Mouse (Mus musculus) monocyte, adult 2 months (primary cell): ENCODE measurements around the gene Cacng7.

Experiments
- DNase-seq, 2 experiments: peaks; one replicate each; pipeline ENCODE4 v3.0.0; 2022; ENCODE audit warnings: low spot score in 2 of 2, low read depth in 1 of 2

The Cacng7 gene

DNA sequence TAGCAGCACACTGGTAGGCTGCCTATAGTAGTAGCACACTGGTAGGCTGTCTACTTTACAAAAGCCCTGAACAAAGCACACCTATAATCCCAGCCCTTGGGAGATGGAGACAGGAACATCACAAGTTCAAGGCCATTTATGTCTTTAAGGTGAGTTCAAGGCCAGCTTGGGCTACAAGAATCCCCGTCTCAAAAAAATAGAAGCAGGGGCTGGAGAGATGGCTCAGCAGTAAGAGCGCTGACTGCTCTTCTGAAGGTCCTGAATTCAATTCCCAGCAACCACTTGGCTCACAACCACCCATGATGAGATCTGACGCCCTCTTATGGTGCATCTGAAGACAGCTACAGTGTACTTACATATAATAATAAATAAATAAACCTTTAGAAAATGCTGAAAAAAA lies 12.5 kb downstream of the Cacng7 start:
- DNase-seq, result no peak

DNA sequence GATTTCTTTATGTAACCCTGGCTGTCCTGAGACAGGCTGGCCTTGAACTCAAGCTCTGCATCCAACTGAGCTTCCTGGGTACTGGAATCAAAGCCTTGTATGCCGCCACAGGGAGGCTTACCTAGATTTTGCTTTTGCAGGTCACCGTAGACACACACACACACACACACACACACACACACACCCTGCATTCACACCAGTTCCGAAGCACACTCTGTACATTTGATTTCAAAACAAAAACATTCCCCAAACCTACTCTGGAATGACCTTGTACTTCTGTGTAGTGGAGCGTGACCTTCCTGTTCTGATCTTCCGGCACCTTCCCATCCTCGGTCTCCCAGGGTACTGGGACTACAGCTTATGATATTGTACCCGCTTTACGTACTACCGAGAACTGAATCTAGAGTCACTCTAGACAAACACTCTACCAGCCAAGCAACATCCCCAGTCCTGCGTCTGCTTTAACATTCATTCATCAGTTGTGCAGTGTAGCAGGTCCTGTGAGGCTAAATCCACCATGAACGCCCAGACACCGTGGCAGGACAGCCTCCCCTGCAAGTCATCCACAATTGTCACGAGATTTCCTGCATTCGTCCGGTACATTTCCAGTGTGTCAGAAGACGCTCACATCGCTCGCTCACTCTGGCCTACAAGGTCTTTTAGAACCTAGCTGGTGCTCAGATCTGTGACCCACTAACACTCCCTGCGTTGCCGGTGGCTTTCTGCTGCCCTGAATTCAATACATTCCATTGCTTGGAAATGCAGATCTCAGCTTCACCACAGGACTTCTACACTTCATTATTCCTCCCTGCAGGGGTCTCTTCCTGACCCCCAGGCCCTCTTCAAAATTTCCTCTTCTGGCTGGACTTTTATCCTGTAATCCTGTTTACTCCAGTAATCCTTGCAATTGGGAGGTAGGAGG lies 14.9 kb downstream of the Cacng7 start:
- no peak for DNase-seq

DNA sequence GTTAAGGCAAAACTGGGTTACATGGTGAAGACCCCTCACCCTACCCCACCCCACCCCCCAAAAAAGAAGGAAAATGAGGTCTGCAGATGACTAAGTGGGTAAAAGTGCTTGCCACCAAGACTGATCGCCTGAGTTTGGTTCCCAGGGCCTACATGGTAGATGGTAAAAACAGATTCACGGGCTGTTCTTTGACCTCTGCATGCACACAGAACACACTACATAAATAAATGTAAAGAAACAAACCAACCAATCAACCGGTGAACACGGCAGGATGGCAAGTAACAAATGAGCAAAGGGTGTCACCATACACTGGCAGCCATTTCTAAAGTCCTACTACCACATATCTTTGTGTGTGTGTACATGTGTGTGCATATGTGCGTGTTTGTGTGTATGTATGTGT lies 15.6 kb downstream of the Cacng7 start:
- DNase-seq, result no peak

DNA sequence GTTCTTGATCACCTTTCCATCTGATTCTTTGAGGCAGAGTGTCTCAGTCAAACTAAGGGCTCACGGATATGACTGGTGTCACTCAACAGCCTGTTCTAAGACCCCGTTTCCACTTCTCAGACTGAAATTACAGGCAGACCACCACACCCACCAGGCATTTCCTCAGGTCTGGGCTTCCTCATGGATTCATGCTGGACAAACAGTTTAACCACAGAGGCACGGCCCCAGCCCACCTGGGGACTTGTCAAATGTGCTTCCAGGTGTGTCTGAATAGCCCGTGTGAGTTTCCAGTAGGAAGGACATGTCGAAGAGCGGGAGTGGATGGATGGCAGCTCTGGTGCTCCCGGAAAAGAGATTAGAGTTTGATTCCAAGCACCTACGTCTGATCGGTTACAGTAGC lies 17.0 kb downstream of the Cacng7 start:
- no peak for DNase-seq

DNA sequence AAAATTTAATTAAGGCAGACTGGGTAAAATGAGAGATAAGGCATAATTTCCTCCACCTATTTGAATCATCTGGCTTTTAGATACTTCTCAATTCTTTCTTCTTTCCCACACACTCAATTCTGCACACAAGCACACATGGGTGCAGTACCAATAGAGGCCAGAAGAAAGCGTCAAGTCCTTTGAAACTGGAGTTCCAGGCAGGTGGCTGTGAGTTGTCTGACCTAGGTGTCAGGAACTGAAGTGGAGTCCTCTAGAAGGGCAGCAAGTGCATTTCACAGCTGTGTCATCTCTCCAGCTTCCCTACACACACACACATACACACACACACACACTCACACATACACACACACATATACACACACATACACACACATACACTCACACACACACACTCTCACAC lies 18.8 kb downstream of the Cacng7 start:
- no peak for DNase-seq

DNA sequence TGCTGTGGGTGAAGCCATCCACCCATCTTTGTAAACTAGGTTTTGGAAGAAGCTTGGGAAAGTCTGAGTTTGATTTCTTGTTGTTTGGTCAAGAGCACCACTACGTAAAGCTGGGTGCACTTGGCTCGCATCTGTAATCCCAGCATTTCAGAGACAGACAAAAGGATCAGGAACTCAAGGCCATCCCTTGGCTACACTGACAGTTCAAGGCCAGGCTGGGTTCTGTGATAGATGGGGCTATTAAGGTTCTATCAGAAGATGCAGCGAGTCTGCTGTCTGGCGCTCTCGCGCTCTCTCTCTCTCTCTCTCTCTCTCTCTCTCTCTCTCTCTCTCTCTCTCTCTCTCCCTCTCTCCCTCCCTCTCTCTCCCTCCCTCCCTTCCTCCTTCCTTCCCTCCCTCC lies 22.1 kb downstream of the Cacng7 start:
- DNase-seq, result no peak

DNA sequence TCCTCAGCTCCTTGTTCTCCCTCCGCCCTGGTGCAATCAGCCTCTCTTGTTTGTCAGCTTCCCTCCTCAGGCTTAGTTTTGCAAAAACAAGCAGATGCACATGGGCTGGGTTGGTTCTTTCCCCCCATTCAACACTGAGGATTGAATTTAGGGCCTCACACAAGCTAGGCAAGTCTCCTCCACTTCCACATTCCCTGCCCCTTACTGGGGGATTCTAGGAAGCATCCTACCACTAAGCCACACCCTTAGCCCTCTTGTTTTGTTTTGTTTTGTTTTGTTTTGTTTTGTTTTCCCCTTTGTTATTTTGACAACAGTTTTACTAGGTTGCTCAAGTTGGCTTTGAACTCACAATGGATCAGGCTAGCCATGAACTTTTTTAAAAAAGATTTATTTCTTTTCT lies 27.9 kb downstream of the Cacng7 start:
- no peak for DNase-seq

DNA sequence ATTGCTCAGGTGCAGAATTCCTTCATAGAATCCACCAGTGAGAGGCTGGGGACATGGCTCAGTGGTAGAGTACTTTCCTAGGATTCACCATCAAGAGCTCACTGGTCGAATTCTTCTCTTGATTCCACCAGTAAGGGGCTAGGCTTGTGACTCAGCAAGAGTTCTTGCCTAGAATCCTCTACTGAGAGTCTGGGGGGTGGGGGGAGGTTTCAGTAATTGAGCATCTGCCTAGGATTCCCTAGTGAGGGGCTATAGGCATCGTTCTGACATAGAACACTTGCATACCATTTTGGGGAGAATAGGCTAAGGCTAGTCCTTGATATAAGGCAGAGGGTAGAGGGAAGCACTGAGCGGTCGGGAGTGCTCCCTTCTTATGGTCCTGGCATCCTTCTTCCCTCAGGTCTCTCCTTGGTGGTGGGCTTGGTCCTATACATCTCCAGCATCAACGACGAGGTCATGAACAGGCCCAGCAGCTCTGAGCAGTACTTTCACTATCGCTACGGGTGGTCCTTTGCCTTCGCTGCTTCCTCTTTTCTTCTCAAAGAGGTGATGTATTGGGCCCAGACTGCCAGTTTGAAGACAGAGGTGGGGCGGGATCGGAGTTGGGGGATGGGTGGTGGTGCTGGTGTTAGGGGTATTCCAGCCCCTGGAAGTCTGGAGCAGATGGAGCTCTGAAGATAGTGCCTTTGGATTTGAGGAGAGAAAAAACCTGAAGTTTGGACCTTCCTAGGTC lies 33.0 kb downstream of the Cacng7 start:
- DNase-seq, result no peak

DNA sequence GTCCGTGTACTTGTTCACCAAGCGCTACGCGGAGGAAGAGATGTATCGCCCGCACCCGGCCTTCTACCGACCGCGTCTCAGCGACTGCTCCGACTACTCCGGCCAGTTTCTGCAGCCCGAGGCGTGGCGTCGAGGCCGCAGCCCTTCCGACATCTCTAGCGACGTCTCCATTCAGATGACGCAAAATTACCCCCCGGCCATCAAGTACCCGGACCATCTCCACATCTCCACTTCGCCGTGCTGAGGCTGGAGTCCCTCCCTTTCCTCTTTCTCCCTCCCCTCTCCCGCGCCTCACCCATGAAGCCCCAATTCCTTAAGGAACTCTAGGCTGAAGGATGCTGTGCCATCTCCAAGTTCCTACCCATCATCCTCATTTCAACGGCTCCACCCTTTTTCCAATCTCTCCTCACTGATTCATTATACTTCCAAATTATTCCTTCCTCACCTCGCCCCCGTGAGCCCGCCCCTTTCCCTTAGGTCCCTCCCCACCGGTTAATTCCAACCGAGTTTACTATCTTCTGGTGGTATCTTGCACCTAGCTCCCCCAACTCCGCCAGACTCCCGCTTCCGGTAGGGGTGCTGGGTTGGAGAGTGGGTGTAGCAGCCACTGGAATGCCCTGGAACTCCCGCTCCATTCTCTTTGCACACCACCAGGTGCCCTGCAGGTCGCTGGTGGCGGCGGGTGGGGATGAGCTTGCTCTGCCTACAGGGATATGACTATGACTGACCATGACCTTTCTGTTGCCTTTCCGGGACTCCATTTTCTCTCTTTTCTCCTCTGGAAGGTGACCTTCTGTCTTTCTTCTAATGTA lies 34.2 kb downstream of the Cacng7 start:
- no peak for DNase-seq

DNA sequence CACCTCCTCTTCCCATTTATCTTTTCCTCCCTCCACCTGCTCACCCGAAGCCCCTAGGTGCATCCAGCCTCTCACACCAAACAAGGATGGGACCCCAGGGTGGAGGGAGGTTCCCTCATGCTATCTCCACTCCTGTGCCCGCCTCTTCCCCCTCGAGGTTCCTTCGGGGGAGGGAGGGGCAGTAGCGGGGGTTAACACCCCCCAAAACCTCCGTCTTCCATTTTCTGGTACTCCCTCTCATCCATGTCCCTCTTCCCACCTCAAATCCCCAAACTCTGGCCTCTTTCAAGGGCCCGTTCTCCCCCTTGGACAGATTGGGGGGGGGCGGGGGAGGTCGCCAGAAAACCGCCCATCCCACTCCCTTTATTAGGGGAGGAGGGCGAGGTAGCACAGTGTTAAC lies 34.8 kb downstream of the Cacng7 start:
- no peak for DNase-seq

DNA sequence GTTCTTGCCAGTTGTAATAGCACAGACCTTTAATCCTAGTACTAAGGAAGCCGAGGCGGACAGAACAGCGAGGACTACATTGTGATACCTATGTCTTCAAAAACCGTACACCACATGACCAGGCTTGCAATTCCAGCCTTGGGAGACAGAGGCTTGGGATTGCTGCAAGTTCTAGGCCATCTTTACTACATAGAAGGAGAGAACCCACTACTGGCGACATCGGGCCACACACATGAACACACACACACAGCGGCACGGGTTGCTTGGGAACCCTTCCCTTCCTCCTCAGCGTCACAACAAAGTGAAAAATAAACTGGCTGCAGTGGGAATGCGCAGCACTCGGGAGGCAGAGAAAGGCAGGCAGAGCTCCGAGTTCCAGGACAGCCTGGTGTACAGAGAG lies 35.6 kb downstream of the Cacng7 start:
- no peak for DNase-seq

DNA sequence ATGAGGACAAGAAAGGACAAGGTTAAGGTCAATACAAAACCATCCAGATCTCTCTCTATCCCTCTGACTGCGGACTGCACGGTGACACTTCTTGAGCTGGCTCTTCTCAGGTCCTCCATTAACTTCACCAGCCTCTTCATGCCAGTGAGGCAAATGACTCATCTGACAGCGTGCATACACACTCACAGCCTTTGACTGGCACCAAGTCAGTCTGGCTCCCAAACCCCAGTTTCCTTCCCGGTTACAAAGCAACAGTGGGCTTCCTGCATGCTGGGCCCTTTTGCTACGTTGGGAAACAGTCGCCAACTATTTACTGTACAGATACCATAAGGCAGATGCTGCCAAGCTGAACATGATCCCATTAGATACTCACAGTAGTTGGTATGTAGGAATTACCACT lies 36.4 kb downstream of the Cacng7 start:
- no peak for DNase-seq

DNA sequence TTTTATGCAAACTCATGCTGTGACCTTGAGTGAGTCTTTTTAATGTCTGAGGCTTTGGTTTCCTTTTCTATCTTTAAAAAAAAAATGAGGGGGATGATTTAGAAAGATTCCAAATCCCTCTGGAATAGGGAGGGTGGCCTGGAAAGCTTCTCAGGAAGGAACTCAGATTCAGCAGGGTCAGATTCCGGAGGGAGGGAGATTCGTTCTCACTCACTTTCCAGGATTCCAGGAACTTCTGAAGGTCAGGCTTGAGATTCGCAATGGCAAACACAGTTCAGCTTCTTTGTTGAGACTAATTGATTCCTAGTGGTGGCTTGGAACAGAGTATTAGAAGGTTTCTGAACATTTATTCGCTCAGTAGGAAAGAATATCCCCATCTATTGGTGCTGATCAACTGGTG lies 37.7 kb downstream of the Cacng7 start:
- DNase-seq, result no peak

DNA sequence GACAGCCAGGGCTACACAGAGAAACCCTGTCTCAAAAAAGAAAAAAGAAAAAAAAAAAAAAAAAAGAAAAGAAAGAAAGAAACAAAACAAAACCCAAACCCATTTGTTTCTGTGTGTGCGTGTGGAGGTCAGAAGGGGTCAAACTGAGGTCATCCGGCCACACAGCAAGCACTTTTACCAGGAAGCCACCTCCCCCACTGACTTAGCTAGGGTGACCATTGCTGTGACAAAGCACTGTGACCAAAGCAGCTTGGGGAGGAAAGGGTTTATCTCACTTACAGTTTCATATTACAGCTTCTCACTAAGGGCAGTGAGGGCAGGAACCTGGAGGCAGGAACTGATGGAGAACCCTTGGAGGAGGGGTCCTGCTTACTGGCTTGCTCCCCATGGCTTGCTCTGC lies 39.6 kb downstream of the Cacng7 start:
- DNase-seq, result no peak

DNA sequence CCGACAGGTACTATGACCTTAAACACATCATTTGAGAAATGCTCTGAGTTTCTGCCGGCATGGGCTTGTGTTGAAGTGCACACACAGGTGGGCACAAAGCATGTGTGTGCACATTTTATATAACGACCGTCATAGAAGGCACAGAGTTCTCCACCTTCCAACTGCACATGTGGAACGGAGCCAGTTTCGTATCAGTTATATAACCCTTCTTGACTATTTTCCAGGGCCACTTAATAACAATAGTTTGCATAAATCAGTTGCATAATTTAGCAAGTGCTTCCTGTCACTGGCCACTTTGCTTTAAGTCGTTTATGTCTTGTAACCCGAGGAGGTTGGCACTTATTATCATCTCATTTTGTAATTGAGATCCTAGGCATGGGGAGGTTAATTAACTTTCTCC lies 41.0 kb downstream of the Cacng7 start:
- no peak for DNase-seq

DNA sequence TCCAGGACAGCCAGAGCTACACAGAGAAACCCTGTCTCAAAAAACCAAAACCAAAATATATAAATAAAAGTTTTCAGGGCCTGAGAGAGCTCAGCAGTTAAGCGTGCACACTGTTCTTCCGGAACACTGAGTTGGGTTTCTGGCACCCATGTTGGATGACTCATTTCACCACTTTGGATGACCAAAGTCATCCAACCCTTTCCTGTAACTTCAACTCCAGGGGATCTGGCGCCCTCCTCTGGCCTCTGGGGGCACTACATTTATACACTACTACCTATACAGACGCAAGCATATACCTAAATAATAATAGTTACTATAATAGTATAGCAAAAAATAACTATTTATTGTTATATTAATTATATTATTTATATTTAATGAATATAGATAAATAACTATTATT lies 44.1 kb downstream of the Cacng7 start:
- peak in 1 of 2 experiments; percentile 23 for DNase-seq

DNA sequence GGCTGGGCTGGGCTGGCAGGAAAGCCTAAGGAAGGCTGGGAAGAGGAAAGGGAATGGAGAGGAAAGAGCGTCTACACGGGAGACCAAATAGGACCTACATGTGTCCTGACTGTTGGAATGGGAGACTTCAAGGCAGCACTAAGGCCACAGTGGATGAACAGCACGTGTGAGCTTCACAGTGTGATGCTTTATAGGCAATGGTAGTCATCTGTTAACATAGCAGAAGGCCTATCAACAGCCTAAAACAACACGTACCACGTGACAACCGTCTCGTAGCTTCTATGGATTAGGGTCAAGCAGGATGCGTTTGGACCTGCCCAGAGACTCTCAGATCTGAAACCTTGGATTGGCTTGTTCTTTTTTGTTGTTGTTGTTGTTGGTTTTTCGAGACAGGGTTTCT lies 49.4 kb downstream of the Cacng7 start:
- DNase-seq, result no peak

DNA sequence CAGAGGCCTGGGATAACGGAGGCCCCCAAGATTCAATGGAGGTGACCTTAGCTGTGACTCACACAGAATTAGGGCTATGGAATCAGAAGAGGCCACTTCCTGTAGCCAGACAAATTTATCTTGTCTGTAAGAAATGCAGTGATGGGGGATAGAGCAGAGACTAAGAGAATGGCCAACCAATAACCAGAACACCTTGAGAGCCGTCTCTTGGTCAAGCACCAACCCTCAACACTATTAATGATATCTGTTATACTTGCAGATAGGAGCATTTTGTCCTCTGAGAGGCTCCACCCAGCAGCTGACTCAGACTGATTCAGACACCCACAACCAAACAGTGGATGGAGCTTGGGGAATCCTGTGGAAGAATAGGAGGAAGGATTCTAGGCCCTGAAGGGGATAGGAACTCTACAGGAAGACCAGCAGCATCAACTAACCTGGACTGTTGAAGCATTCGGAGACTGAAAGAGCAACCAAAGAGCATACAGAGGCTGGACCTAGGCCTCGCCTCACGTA lies 52.1 kb downstream of the Cacng7 start:
- DNase-seq, result no peak

DNA sequence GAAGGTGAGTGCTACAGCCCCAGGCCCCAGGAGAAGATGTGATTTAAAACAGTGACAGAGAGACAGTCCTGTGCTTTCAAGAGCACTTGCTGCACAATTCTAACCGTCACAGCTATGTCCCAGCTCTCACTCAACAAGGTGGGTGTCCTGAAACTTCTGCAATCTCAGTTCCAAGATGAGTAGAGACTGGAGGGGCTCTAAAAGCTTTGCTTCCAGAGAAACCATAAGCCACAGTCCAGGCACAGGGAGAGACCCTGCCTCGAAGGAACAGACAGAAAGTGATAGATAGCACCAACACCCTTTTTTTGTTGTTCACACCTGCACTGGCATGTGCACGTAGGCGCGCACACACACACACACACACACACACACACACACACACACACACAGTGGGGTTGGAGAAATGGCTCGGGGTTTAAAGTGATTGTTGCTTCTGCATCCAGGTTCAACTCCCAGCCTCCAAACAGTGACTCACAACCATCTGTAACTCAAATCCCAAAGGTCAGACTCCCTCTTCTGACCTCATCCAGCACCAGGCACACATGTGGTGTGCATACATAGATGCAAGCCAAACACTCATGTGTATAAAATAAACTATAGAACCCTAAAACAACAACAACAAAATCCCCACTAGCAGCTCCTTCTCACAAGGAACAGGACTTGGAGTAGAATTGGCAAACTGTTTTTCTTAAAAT lies 53.4 kb downstream of the Cacng7 start:
- DNase-seq, result no peak

DNA sequence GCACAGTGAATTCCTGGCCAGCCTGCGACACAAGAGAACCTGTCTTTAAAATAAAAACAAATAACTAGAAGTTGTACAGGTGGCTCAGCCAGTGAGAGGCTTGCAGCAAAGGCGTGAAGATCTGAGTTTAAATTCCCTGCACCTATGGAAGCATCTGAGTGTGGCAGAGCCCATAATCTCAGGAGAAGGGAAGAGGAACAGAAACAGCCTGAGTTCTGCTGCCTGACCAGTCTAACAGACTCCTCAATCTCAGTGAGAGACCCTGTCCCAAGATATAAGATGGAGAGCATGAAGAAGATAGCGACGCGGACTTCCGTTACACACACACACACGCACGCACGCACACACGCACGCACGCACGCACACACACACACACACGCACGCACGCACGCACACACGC lies 55.0 kb downstream of the Cacng7 start:
- no peak for DNase-seq

DNA sequence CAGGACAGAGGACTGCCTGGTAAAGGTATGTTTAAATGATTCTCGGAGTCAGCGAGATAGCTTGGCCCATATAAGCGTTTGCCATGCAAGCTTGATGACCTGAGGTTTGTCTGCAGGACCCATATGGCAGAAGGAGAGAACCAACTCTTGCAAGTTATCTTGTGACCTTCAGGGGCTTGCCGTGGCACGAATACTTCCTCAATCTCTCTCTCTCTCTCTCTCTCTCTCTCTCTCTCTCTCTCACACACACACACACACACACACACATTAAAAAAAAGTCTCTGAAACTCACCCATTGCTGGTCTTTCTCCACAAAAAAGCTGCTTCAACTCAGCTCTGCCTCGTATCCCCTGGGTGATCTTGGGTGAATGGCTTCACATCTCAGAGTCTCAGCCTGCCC lies 56.1 kb downstream of the Cacng7 start:
- no peak for DNase-seq
